Mouse (Mus musculus): ENCODE measurements around the gene Lmo3. TPM values are rescaled to one million over a fixed set of nuclear protein-coding genes. Genes with fewer than 3 reads are reported as not detected.

The Lmo3 gene
- total RNA-seq, 4 experiments from 2014 or later, result 1.0 to 1.6 (median 1.3) TPM

Other genes starting within 250 kb of the Lmo3 start
- not detected for gene Igbp1b, start 76.6 kb upstream of the Lmo3 start, total RNA-seq (2022)